8 mouse cellular contexts compared by ENCODE assay signal in the genomic region with DNA sequence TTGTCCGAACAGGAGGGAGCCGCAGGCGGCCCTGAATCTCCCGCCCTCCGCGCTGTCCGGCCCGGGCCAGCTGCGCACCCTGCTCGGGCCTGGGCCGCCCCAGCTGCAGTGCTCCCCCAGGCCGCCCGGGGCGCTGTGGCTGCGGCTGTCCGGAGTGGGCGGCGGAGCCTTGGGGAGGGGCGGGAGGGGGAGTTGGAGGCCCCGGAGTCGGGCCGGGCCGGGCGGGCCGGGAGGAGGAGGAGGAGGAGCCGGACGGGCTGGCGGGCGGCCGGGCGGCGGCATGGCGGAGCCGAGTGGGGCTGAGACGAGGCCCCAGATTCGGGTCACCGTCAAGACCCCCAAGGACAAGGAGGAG. TPM values are rescaled to one million over a fixed set of nuclear protein-coding genes. Genes with fewer than 3 reads are reported as not detected.
DNase-seq lines count a peak whose midpoint lies in the region; ATAC-seq and TF ChIP-seq lines count a peak whose summit lies in the region.

A gene (plus strand): TSS at position 234 of the 355 bp plus-strand sequence.

- peak within 1 kb of the TSS; percentile 96 for H3K27ac ChIP-seq in embryonic facial prominence, embryonic 13.5 days
- H3K27ac ChIP-seq in heart, adult 2 months = peak within 1 kb of the TSS; percentile 97
- H3K27ac ChIP-seq in limb, embryonic 13.5 days = peak within 1 kb of the TSS; percentile 95
- H3K27ac ChIP-seq in midbrain, embryonic 15.5 days = peak within 1 kb of the TSS; percentile 93

- peak; percentile 86 for TF ChIP-seq CTCF in heart, adult 2 months (IDR thresholded peaks at IDR 0.05)

- under 1% methylated on average over 31 of the region's 37 CpGs for WGBS in embryonic facial prominence, embryonic 13.5 days
- under 1% methylated on average over 36 of the region's 37 CpGs for WGBS in heart, adult 2 months
- 0% methylated on average over 29 of the region's 37 CpGs for WGBS in limb, embryonic 13.5 days
- under 1% methylated on average over 27 of the region's 37 CpGs for WGBS in midbrain, embryonic 15.5 days

- TF ChIP-seq POLR2A in heart, adult 2 months (IDR thresholded peaks at IDR 0.05; ENCODE audit: insufficient read depth, low read depth, low read length) = peak; percentile 38; the same call in 1 of the 2 replicates

- ATAC-seq in cerebellum, adult (ENCODE audit: insufficient number of reproducible peaks, low FRiP score, low TSS enrichment) = peak; percentile 27; the same call in 1 of the 2 replicates
- peak; percentile 87 for ATAC-seq in embryonic facial prominence, embryonic 13.5 days (ENCODE audit: insufficient number of reproducible peaks, insufficient read depth, low FRiP score, low TSS enrichment, low read depth)
- peak; percentile 86 for ATAC-seq in limb, embryonic 13.5 days (ENCODE audit: low FRiP score, low read depth)
- ATAC-seq in midbrain, embryonic 15.5 days (replicated peaks) = peak; percentile 88

- H3K4me1 ChIP-seq in embryonic facial prominence, embryonic 13.5 days = peaks cover 26% of the 10 kb centered on the region
- peaks cover 3% of the 10 kb centered on the region for H3K4me1 ChIP-seq in heart, adult 2 months (ENCODE audit: control insufficient read depth, insufficient read depth, low read length)
- H3K4me1 ChIP-seq in limb, embryonic 13.5 days = peaks cover 26% of the 10 kb centered on the region
- H3K4me1 ChIP-seq in midbrain, embryonic 15.5 days = peaks cover 28% of the 10 kb centered on the region

- TF ChIP-seq EP300 in heart, adult 2 months (IDR thresholded peaks at IDR 0.05; ENCODE audit: insufficient read depth, low read depth, low read length) = no peak

- DNase-seq in cerebellum, adult 9-11 months = no peak
- peak; percentile 95 to 98 for DNase-seq in heart, adult 2 months
- DNase-seq in kidney, adult 8-10 months = peak; percentile 85 to 91
- DNase-seq in spleen, adult 18-20 months = peak; percentile 84 to 93

- intact Hi-C loops in heart, adult 2 months (cut with DNase I) = loop anchor here (2.0 to 10.0 kb wide), 3 partner anchors 19 to 621 kb away; a partner anchor contains a TSS

- H3K27me3 ChIP-seq in embryonic facial prominence, embryonic 13.5 days = no peaks in the 10 kb centered on the region
- no peaks in the 10 kb centered on the region for H3K27me3 ChIP-seq in heart, adult 2 months (ENCODE audit: control insufficient read depth, insufficient read depth, low read length)
- no peaks in the 10 kb centered on the region for H3K27me3 ChIP-seq in limb, embryonic 13.5 days
- H3K27me3 ChIP-seq in midbrain, embryonic 15.5 days (replicated peaks) = no peaks in the 10 kb centered on the region

- H3K4me3 ChIP-seq in embryonic facial prominence, embryonic 13.5 days = peak within 1 kb of the TSS; percentile 73
- peak within 1 kb of the TSS; percentile 55 for H3K4me3 ChIP-seq in heart, adult 2 months
- H3K4me3 ChIP-seq in limb, embryonic 13.5 days = peak within 1 kb of the TSS; percentile 92
- H3K4me3 ChIP-seq in midbrain, embryonic 15.5 days = peak within 1 kb of the TSS; percentile 94

- peaks cover 34% of the 10 kb centered on the region for H3K36me3 ChIP-seq in embryonic facial prominence, embryonic 13.5 days
- no peaks in the 10 kb centered on the region for H3K36me3 ChIP-seq in heart, adult 2 months (ENCODE audit: control insufficient read depth, insufficient read depth, low read length)
- peaks cover 30% of the 10 kb centered on the region for H3K36me3 ChIP-seq in limb, embryonic 13.5 days
- peaks cover 21% of the 10 kb centered on the region; the same call in 1 of the 2 replicates for H3K36me3 ChIP-seq in midbrain, embryonic 15.5 days (replicated peaks)

- no peaks in the 10 kb centered on the region for H3K9me3 ChIP-seq in embryonic facial prominence, embryonic 13.5 days
- no peaks in the 10 kb centered on the region for H3K9me3 ChIP-seq in limb, embryonic 13.5 days
- no peaks in the 10 kb centered on the region for H3K9me3 ChIP-seq in midbrain, embryonic 15.5 days

- H3K9ac ChIP-seq in embryonic facial prominence, embryonic 13.5 days = peak within 1 kb of the TSS; percentile 91
- H3K9ac ChIP-seq in heart, adult 2 months (ENCODE audit: low read depth, low read length) = peak within 1 kb of the TSS; percentile 79
- H3K9ac ChIP-seq in limb, embryonic 13.5 days = peak within 1 kb of the TSS; percentile 94
- H3K9ac ChIP-seq in midbrain, embryonic 15.5 days = peak within 1 kb of the TSS; percentile 97

- peak within 1 kb of the TSS; percentile 81 for H3K4me2 ChIP-seq in embryonic facial prominence, embryonic 13.5 days
- H3K4me2 ChIP-seq in limb, embryonic 13.5 days (replicated peaks) = peak within 1 kb of the TSS; percentile 81
- peak within 1 kb of the TSS; percentile 92 for H3K4me2 ChIP-seq in midbrain, embryonic 15.5 days

- H3K79me2 ChIP-seq in heart, adult 2 months (replicated peaks; ENCODE audit: control insufficient read depth, insufficient read depth, low read length) = no peaks in the 10 kb centered on the region

RNA-seq across cellular contexts. Expression of the gene that starts here (rescaled TPM):
- polyA plus RNA-seq in embryonic facial prominence, embryonic 13.5 days (2015; fragmentation: Nextera tagmentation; extraction: Ambion mirVana) = 43.0 and 44.6 TPM in 2 replicates
- 10 to 100 TPM; 70.1 to 76.5 TPM for total RNA-seq in heart, adult 2 months (2021)
- polyA plus RNA-seq in heart, adult 2 months (2012; rRNA removed) = 69.3 and 86.7 TPM in 2 replicates
- 46.6 and 48.2 TPM in 2 replicates for polyA plus RNA-seq in limb, embryonic 13.5 days (2015; fragmentation: Nextera tagmentation; extraction: Ambion mirVana)
- polyA plus RNA-seq in midbrain, embryonic 15.5 days (2015; fragmentation: Nextera tagmentation; extraction: Ambion mirVana) = 45.9 and 48.0 TPM in 2 replicates

Comparison
In these comparisons a context has a peak if more than half of its experiments do, and no peak if none do; other contexts are left out.
1. ATAC-seq: peak in every context shown above with its lines; median percentile 88 in midbrain, embryonic 15.5 days; 87 in embryonic facial prominence, embryonic 13.5 days; 86 in limb, embryonic 13.5 days; 27 in cerebellum, adult.